Mouse (Mus musculus): ENCODE data around the gene Plekhh3.
A peak's percentile ranks its signal among the peaks of the same experiment; 100 is the strongest.
"Not testable (repeated sequence)": the region's sequence is repeated elsewhere in the genome, so short reads cannot be mapped to it uniquely, and the experiment has no call there.

Plekhh3 gene

DNA sequence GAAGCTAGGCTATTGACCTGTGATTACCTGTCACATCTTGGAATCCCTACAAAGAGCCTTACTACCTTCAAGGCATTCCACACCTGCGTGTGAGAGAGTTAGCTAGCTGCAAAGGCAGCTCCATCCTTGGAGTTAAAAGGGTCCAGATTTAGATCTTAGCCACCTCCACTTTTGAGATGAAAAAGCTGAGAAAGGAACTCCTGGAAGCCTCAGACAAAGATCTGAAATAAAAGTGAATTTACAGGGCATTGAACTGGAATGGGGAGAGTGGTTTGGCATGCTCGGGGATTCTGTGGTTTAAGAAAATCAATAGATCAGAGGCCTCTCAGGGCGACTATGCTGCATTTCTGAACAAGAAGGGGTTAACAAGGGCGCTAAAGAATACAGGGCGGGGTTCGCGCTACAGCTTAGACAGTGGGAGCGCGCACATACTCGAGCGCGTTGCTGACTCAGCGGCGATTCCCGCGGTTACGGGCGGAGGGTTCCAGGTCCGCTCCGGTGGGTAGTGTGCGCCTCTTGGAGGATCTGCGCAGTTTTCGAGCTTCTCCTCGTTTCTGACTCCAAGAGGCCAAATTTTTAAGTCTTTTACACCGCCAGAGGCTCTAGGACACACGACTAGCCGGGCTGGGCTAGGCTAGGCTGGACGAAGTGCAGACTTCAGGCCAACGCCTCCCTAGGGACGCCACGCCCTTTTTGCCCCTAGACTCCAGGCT lies 726 bp upstream of the Plekhh3 start:
- DNase-seq (ENCODE audit: low read depth, low spot score) = peak; percentile 92

DNA sequence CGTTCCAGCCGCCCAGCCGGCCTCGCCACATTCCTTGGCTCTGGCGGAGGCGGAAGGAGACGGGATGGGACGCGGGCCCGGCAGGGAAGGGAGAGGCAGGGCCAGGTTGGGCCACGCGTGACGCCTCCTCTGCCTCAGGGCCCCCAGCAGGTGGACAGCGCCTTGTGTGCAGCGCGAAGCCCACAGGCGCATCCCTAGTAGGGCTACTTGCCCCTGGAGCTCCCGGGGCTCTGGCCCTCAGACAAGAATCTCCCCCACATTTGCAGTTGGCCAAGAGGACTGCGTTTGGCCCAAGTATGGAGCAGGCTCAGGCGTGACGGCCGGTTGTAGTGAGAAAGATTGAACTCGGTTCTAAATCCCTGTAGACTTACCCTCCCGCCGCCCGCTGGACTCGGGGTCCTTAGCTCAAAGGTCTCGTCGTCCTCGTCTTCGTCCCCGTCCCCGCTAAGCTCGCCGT lies 769 bp downstream of the Plekhh3 start, which contains the start of gene Cntnap1:
Gene Cntnap1, plus strand, starts transcription at position 170 of the 457 bp plus-strand sequence.
- no peak for DNase-seq (ENCODE audit: low read depth, low spot score)

DNA sequence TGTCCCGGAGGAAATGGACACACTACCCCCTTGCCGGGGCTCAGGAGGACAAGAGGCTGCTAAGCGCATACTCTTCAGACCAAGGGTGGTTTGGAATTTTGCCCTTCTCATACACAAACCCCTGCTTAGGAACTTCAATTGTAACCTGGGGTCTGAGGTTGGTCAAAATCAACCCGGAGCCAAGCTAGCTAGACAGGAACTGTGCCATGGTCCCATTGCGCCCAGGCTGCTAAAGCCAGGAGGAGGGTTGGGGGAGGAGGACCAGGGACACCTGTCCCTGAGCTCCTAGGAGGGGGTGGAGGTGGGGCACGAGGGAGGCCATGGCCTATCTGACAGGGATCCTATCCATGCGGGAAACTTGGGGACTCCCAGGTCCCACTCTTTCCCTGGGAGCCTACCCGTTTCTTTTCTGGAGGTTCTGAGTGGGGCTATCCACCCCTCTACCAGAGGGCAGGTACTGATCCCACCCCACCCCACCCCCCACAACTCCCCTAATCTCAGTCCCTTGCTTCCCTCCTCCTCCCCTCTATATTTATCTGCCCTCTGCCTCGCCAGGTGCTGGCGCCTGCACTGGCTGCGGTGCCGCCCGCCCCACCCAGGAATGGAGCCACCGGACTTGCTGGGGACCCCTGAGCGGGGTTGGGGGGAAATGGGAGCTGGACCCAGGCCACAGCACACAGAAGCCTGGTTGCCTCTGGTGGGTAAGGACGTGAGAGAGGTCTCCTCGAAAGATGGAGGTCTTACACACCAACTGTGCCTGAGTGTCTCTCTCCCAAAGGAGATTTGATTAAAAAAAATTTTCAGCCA lies 1.6 kb downstream of the Plekhh3 start:
- DNase-seq (ENCODE audit: low read depth, low spot score) = no peak

DNA sequence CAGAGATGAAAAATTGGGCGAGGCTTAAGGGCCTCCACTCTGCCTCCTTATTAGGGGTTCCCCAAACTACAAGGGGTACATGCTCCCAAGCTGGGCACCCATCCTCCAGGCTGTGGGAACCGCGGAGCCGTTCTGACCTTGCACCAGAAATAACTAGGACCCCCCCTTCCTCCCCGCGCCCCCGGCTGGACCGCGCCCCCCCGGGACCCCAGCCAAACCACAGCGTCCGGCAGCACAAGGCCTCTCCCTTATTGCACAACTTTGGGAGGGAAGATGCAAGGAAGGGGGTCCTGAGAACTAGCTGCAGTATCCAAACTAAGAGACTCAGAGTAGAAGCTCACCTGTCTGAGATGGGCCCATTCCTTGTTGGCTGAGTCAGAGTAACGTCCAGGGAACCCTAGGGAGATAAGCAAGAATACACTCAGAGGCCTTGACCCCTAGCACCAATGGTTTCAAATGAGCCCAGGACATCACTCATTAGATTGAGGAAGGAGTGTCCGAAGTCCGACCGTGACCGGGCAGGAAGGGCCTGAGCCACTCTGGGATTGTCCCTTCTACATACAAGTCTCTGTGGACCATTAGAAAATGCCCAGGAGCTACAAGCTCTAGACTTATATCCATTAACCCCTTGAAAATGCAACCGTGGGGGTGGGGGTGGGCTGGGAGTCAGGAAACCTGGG lies 2.7 kb downstream of the Plekhh3 start:
- no peak for DNase-seq (ENCODE audit: low read depth, low spot score)

DNA sequence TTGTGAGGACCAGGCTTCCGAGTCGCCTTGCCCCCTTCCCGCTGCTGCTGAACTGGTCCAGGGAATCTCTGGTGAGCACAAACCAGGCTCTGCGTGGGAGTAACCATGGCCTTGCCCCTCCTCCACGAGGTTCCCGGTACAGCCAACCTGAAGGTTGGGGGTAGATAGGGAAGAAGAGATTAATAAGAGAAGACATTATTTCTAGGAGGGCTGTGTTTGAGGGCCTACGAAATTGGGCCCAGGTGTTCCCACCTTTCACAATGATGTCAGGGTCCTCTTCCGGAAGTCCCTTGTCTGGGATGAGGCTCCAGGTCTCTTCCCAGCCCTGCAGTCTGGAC lies 3.2 kb downstream of the Plekhh3 start:
- no peak for DNase-seq (ENCODE audit: low read depth, low spot score)

DNA sequence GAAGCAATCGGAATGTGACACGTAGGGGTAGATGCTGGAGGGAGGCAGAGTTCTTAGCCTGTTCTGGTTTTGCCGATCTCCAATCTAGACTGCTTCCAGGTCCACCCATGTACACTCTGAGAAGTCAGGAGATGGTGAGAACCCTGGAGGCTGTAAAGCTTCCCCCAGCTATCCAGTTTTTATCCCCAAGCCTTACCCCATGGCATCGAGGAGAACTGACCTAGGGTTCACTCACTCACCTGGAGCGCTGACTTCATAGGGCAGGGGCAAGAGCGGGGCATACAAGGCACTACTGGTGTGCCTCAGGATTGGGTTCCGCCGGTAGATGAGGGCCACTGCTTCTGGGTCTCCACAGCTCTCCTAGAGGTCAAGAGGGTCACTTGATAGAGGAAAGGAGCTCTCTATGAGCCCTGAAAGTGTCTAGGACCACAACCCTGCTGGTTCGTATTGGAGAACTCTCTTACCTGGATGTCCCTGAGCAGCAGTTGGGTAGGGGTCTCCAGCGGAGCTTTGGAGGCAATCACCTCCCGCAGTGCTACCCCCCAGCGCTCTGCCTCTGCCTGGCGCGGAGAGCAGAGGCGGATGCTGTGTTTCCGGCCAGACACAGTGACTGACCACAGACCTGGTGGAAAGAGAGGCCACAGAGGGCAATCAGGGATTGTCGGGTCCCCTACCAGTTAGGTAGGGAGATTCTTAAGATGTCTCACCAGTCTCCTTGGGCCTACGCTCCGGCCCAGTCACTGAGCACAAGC lies 3.8 kb downstream of the Plekhh3 start:
- no peak for DNase-seq (ENCODE audit: low read depth, low spot score)

DNA sequence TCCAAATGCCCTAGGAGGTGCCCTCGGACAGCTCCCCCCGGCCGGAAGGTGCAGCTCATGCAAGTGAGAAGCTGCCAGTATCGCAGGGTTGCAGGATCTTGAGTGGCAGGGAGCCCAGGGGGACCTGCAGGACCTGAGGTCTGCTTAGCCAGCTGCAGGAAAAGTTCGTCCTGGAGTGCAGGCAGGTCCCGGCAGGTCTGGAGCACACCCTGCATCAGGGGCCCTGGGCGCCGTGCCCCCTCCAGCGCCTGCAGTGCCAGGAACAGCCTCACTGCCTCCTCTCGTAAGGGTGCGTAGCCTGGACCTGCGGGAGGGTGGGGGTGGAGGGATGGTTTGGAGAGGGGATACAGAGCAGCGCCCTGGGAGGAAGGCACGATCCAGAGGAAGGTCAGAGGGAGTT lies 4.8 kb downstream of the Plekhh3 start:
- no peak for DNase-seq (ENCODE audit: low read depth, low spot score)

DNA sequence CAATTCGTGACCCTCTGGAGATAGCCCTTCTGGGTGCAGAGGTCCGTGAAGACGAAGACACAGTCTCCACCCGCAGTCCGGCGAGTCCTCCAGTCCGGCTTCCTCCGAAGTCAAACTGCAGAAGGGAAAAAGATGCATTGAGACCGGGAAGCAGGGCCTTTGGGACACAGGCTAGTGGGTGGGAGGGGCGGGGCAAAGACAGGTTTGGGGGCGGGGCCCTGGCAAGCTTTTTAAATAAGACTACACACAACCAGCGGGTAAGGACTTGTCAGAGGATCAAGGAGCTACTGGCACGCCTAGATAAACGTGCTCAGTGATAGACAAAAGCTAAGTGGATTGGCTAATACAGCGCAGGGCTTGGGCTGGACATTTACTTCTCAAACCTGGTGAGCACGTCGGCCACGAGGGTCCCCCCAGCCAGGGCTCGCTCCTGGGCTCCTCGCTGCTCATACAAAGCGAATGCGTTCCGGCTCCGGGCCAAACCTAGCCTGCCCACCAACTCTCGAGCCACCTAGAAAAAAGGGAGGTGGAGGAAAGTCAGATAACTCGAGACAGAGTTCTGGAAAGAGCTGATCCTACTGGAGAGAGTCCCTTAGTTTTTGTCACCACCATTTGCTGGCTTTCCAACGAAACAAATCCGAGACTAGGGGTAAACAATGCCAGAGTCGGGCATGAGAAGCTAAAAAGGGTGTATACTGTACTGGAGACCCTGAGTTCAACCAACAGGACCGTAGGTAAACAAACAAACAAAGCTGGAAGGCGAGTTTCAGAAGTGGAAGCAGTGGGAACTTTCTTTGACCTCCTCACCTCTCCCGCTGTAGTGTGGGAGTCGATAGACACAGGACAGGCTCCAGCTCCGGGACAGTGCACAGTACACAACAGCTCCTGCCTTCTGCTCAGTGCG lies 6.2 kb downstream of the Plekhh3 start:
- no peak for DNase-seq (ENCODE audit: low read depth, low spot score)

DNA sequence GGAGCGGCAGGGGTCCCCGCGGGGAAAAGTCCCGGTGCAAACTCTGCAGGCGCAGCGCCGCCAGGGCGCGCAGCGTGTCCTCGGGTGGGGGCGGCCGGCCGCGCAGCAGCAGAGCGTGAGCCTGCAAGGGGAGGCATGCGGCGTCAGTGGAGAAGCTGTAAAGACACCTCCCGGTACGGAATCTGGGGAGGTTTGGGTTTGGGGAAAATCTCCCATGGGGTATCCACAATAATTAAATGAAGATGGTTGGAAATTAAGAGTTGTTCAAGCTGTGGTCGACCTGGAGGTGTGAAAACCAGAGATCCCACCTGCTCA lies 6.8 kb downstream of the Plekhh3 start:
- DNase-seq (ENCODE audit: low read depth, low spot score) = no peak

DNA sequence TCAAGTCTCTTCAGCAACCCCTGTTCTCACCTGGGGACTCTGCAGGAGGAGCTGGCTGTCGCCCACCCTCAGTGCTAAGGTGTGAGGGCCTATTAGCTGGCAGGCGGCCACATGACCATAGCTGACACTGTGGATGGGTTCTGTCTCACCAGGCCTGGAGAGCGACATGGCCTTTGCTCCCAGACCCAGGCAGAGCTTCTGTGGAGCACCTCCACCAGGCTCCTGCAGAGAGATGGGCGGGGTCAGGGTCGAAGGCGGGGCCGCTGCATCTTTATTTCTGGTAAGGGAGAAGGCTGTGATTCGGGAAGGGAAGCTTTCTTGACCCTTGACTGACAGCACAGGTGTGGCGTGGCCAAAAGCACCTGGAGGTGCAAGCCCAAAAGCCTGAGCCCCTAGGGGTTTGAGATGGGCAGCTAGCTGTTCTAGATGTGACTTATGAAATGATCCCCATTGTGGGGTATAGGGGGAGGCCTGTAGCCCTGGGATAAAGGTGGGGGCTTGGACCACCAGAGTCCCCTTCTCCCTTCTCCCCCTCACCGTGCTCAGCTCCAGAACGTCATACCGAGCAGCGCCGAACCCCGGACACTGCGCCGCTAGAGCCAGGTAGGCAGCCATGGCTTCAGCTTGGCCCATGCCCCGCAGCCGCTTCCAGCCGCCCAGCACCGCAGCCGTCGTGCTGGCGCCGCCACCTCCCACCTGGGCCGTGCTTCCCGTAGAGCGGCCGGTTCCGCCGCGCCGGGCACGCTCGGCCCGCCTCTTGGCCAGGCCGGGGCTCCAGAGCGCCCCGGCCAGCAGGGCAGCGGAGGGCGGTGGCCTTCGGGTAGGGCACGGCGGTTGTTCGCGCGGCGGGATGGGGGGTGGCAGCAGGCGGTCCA lies 7.4 kb downstream of the Plekhh3 start:
- DNase-seq (ENCODE audit: low read depth, low spot score) = no peak

DNA sequence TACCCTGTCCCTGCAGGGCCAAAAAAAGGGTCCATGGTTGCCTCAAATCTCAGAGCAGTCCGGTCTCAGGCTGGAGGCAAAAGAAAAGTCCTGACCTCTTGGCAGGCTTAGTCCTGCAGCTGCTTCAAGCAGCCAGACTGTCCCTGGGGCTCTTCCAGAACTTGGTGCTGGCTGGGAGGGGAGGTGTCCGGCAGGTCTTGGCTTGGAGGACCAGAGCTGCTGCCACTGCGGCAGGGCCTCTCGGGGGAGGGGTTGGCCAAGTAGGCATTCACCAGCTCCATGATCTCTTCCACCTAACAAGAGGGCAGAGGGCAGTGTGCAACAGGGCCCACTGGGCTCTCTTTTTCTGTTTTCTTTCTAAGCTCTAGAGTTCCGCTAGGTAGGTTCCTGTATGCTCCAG lies 8.4 kb downstream of the Plekhh3 start:
- DNase-seq (ENCODE audit: low read depth, low spot score) = no peak

DNA sequence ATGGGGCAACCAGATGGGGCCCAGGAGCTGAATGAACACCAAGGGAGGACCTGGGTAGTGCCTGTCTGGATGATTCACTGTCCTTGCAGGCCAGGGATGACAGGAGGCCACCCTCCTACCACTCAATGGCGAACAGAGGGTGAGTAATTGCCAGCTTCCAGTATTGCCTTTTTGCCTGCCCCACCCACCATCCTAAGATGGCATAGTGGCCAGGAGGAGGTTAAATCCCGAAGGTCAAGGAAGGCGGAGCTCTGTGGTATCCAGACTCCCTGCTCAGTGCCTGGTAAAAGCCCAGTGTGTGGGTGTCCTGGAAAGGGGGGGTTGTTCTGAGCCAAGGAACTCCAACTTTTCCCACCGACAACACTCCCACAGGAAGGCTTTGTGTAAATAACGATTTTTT lies 8.8 kb downstream of the Plekhh3 start:
- DNase-seq (ENCODE audit: low read depth, low spot score) = no peak

DNA sequence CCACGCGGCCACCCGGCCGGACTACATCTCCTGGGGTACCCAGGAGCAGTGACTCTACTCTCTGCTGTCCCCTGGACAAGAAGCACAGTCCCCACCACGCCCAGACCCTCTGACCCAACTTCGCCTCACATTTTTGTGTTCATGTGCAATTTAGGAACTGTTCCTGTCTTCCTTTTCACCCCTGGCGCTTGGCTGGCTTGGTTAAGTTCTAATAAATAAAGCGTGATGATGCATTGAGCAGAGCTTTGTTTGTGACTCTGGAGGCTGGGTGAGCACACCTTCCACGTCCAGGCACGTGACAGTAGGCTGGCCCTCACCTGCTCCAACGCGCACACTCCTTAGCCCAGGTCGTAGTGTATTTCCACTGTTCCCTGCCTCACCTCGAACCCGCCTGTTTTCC lies 9.6 kb downstream of the Plekhh3 start:
- DNase-seq (ENCODE audit: low read depth, low spot score) = no peak

DNA sequence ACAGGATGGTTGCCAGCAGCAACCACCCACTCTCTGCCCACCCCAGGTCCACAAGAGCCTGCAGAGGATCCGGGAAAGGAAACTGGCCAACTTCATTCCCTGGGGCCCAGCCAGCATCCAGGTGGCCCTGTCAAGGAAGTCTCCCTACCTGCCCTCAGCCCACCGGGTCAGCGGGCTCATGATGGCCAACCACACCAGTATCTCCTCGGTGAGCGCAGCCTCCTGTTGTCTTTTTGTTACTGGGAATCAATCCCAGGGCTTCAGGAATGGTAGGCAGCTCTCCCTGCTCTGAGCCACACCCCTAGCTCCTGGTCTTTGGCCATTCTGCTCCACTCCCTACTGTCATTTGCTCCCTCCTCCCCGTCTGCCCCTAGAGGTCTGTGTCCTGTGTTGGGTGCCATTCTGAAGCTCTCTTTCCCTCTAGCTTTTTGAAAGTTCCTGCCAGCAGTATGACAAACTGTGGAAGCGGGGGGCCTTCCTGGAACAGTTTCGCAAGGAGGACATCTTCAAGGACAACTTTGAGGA lies 10.1 kb downstream of the Plekhh3 start:
- DNase-seq (ENCODE audit: low read depth, low spot score) = not testable (repeated sequence)

DNA sequence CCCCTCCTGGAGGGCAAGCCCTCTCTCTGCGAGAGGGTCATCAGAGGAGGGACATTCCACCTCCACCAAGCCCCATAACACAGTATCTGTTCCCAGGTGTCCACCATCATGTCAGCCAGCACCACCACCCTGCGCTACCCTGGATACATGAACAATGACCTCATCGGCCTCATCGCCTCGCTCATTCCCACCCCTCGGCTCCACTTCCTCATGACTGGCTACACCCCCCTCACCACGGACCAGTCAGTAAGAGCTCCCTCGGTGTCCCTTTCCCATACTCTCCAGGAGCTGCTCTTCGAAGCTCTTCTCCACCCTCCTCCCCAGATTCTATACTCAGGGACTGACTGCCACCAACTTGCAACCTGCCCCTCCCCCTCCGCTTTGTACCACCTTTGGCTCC lies 11.0 kb downstream of the Plekhh3 start:
- DNase-seq (ENCODE audit: low read depth, low spot score) = not testable (repeated sequence)

DNA sequence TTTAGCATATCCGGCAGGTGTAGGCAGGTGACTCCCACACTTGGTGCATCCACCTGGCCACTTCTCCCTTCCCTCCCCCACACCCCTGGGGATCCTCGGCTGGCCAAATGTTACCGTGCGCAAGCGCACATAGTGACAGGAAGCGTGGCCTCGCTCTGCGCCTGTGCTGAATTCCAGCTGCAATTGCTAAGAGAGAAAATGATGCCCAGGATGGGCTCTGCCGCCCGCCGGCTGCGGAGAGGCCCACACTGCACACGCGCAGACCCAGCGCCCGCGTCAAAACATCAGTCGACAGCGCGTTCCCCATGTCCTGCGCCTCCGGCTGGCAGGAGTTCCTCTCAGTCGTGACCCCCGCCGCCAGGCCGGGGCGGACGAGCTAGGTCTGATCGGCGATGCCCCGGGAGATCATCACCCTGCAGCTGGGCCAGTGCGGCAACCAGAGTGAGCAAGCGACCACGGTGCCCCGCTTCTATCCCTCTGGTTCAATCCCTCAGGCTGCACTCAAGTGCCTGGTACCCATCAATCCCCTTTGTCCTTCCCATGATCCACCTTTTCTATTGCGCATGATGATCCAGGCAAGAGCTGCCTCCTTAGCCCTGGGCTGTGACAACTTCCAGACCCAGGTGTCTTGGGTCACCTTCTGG lies 15.3 kb downstream of the Plekhh3 start, which contains the start of gene Tubg2:
Gene Tubg2, plus strand, starts transcription at position 180 of the 644 bp plus-strand sequence.
- DNase-seq (ENCODE audit: low read depth, low spot score) = peak; percentile 97

DNA sequence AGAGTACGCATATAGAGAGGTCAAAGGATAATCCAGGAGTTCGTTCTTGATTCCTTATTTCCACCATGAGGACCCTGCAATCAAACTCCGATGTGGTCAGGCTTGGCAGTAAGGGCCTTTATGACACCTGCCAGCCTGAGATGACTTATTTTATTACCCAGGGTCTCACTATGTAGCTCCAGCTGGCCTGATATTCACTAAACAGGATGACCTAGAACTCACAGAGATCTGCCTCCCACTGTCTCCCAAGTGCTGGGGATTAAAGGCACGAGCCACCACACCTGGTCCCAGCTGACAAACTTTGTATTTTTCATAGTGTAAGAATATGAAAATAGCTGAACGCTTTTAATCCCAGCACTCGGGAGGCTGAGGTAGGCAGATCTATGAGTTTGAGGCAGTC lies 16.0 kb downstream of the Plekhh3 start:
- DNase-seq (ENCODE audit: low read depth, low spot score) = no peak

DNA sequence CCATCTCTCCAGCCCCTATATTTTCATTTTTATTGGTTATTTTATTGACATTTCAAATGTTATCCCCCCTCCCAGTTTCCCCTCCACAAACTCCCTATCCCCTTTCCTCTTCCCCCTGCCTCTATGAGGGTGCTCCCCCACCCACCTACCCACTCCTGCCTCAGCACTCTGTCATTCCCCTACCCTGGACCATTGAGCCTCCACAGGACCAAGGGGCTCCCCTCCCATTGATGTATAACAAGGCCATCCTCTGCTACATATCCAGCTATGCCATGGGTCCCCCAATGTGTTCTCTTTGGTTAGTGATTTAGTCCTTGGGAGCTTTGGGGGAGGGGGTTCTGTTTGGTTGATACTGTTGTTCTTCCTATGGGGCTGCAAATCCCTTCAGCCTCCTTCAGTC lies 16.5 kb downstream of the Plekhh3 start:
- peak; percentile 39 for DNase-seq (ENCODE audit: low read depth, low spot score)

DNA sequence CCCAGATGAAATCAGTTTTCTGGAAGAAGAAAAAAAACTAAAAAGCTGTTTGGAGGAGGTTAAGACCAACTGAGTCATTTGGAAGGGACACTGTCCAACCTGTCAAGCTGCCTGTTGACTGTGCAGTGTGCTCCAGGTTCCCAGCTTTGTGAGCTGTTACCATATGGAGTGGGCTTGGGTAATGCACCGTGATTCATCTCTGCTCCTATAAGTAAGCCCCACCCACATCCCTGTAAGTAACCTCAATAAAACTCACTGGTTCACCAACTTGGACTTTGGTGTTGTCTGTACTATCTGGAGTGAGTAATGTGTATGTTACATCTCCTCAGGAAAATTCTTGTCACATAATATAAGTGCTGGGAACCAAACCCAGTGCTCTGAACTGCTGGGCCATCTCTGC lies 18.3 kb downstream of the Plekhh3 start:
- no peak for DNase-seq (ENCODE audit: low read depth, low spot score)
